In genomic region chr11:117792281-117792888, GRCm38 (mm10) we compare ENCODE assay signal across 8 mouse cellular contexts. TPM values are rescaled to one million over a fixed set of nuclear protein-coding genes. Genes with fewer than 3 reads are reported as not detected.
DNase-seq lines count a peak whose midpoint lies in the region; ATAC-seq and TF ChIP-seq lines count a peak whose summit lies in the region.

No protein-coding gene starts in this region.

- H3K36me3 ChIP-seq in heart, embryonic 13.5 days: no peaks in the 10 kb centered on the region
- no peaks in the 10 kb centered on the region for H3K36me3 ChIP-seq in kidney, adult 2 months (ENCODE audit: control insufficient read depth, insufficient read depth, low read length)
- H3K36me3 ChIP-seq in lung, embryonic 15.5 days: no peaks in the 10 kb centered on the region

- peaks cover 17% of the 10 kb centered on the region for H3K27me3 ChIP-seq in heart, embryonic 13.5 days (replicated peaks)
- H3K27me3 ChIP-seq in kidney, adult 2 months (replicated peaks; ENCODE audit: control insufficient read depth, insufficient read depth, low read length): no peaks in the 10 kb centered on the region
- H3K27me3 ChIP-seq in lung, embryonic 15.5 days: no peaks in the 10 kb centered on the region

- peaks cover 32% of the 10 kb centered on the region for H3K4me1 ChIP-seq in heart, embryonic 13.5 days
- H3K4me1 ChIP-seq in kidney, adult 2 months (ENCODE audit: control insufficient read depth, insufficient read depth, low read length): peaks cover 3% of the 10 kb centered on the region; the same call in 1 of the 2 replicates
- H3K4me1 ChIP-seq in lung, embryonic 15.5 days: peaks cover 20% of the 10 kb centered on the region

- peak overlapping the region; percentile 67 for H3K9ac ChIP-seq in heart, embryonic 13.5 days
- peak overlapping the region; percentile 24; the same call in 1 of the 2 replicates for H3K9ac ChIP-seq in lung, embryonic 15.5 days

- H3K9me3 ChIP-seq in heart, embryonic 13.5 days: no peaks in the 10 kb centered on the region
- H3K9me3 ChIP-seq in lung, embryonic 15.5 days: no peaks in the 10 kb centered on the region

- intact Hi-C loops in heart, postnatal 14 days (cut with DNase I): no loop called here

- no peak overlapping the region for H3K27ac ChIP-seq in heart, embryonic 13.5 days (replicated peaks)
- H3K27ac ChIP-seq in kidney, adult 2 months (ENCODE audit: insufficient read depth, low read depth, low read length): no peak overlapping the region
- no peak overlapping the region for H3K27ac ChIP-seq in lung, embryonic 15.5 days

- WGBS in heart, embryonic 13.5 days: 10% methylated on average over 22 of the region's 22 CpGs
- WGBS in kidney, adult 2 months: 24% methylated on average over 22 of the region's 22 CpGs
- 7% methylated on average over 22 of the region's 22 CpGs for WGBS in lung, embryonic 15.5 days

- TF ChIP-seq POLR2A in kidney, adult 2 months (IDR thresholded peaks at IDR 0.05; ENCODE audit: low read depth, low read length): no peak

- 0 out of 2 replicates have a peak, but pooled peaks have one; percentile 3 for TF ChIP-seq CTCF in kidney, adult 2 months (conservative IDR thresholded peaks at IDR 0.05; ENCODE audit: insufficient read depth, insufficient read length, low read depth, low read length)

- peak overlapping the region; percentile 70 for H3K4me2 ChIP-seq in heart, embryonic 13.5 days
- peak overlapping the region; percentile 57 for H3K4me2 ChIP-seq in lung, embryonic 15.5 days

- DNase-seq in heart, postnatal 14 days: no peak
- peak; percentile 79 for DNase-seq in embryo, embryonic 10 days (ENCODE audit: low spot score)
- DNase-seq in kidney, adult 2 months: peak; percentile 92
- DNase-seq in spleen, postnatal 14 days (ENCODE audit: low spot score in 2 of 2): peak; percentile 70 to 77
- no peak for DNase-seq in cerebellum, adult 18-20 months

- ATAC-seq in heart, embryonic 13.5 days (ENCODE audit: extremely low read depth, insufficient number of reproducible peaks, low FRiP score, low TSS enrichment): peak; percentile 89
- peak; percentile 71 for ATAC-seq in lung, embryonic 15.5 days (ENCODE audit: borderline replicate concordance, extremely low read depth, low FRiP score, low TSS enrichment)
- ATAC-seq in frontal cortex, adult (ENCODE audit: low TSS enrichment): no peak

- H3K4me3 ChIP-seq in heart, embryonic 13.5 days: peak overlapping the region; percentile 42
- peak overlapping the region; percentile 35 for H3K4me3 ChIP-seq in kidney, adult 2 months (ENCODE audit: insufficient read depth, low read depth, low read length)
- peak overlapping the region; percentile 24 for H3K4me3 ChIP-seq in lung, embryonic 15.5 days

RNA-seq across cellular contexts. Expression of gene 6030468B19Rik, which starts 5.1 kb away (rescaled TPM):
- polyA plus RNA-seq in heart, embryonic 13.5 days (2015; fragmentation: Nextera tagmentation; extraction: Ambion mirVana): 1.3 and 2.3 TPM in 2 replicates
- total RNA-seq in heart, postnatal 14 days (2021): not detected
- 0.09 TPM in 1 of 2 replicates, not detected in the other for polyA plus RNA-seq in kidney, adult 2 months (2012; rRNA removed)
- 0.32 and 0.74 TPM in 2 replicates for polyA plus RNA-seq in lung, embryonic 15.5 days (2015; fragmentation: Nextera tagmentation; extraction: Ambion mirVana)

RNA-seq across cellular contexts. Expression of gene Tmc6, which starts 10.4 kb away (rescaled TPM):
- 22.2 and 26.9 TPM in 2 replicates for polyA plus RNA-seq in heart, embryonic 13.5 days (2015; fragmentation: Nextera tagmentation; extraction: Ambion mirVana)
- 10 to 100 TPM; 27.0 to 30.2 TPM for total RNA-seq in heart, postnatal 14 days (2021)
- 41.2 and 48.4 TPM in 2 replicates for polyA plus RNA-seq in kidney, adult 2 months (2012; rRNA removed)
- polyA plus RNA-seq in lung, embryonic 15.5 days (2015; fragmentation: Nextera tagmentation; extraction: Ambion mirVana): 24.2 and 24.7 TPM in 2 replicates

RNA-seq across cellular contexts. Expression of gene Tmc8, which starts 10.5 kb away (rescaled TPM):
- 2.5 and 3.0 TPM in 2 replicates for polyA plus RNA-seq in heart, embryonic 13.5 days (2015; fragmentation: Nextera tagmentation; extraction: Ambion mirVana)
- 1 to 10 TPM; 5.0 to 7.3 TPM for total RNA-seq in heart, postnatal 14 days (2021)
- 3.3 and 5.3 TPM in 2 replicates for polyA plus RNA-seq in kidney, adult 2 months (2012; rRNA removed)
- 3.0 and 3.2 TPM in 2 replicates for polyA plus RNA-seq in lung, embryonic 15.5 days (2015; fragmentation: Nextera tagmentation; extraction: Ambion mirVana)

RNA-seq across cellular contexts. Expression of gene Gm20708, which starts 17.1 kb away (rescaled TPM):
- polyA plus RNA-seq in heart, embryonic 13.5 days (2015; fragmentation: Nextera tagmentation; extraction: Ambion mirVana): 0.78 and 1.3 TPM in 2 replicates
- 1 to 10 TPM in 1 of 2 experiments, under 1 TPM in 1; 0.98 to 2.3 TPM for total RNA-seq in heart, postnatal 14 days (2021)
- polyA plus RNA-seq in kidney, adult 2 months (2012; rRNA removed): 0.18 and 0.22 TPM in 2 replicates
- polyA plus RNA-seq in lung, embryonic 15.5 days (2015; fragmentation: Nextera tagmentation; extraction: Ambion mirVana): 0.24 TPM in 1 of 2 replicates, not detected in the other

RNA-seq across cellular contexts. Expression of gene Syngr2, which starts 17.1 kb away (rescaled TPM):
- 74.8 and 75.6 TPM in 2 replicates for polyA plus RNA-seq in heart, embryonic 13.5 days (2015; fragmentation: Nextera tagmentation; extraction: Ambion mirVana)
- total RNA-seq in heart, postnatal 14 days (2021): 100 to 1,000 TPM; 108 to 109 TPM
- polyA plus RNA-seq in kidney, adult 2 months (2012; rRNA removed): 150 and 155 TPM in 2 replicates
- 63.3 and 73.7 TPM in 2 replicates for polyA plus RNA-seq in lung, embryonic 15.5 days (2015; fragmentation: Nextera tagmentation; extraction: Ambion mirVana)

Comparison
In these comparisons a context has a peak if more than half of its experiments do, and no peak if none do; other contexts are left out.
1. DNase-seq: peak in embryo, embryonic 10 days (single experiment), kidney, adult 2 months (single experiment) and spleen, postnatal 14 days (2 of 2); none in heart, postnatal 14 days (0 of 2) and cerebellum, adult 18-20 months (0 of 2).
2. Peak in every context shown above with its lines, with median percentiles within 50 percentile points of each other: H3K4me3 ChIP-seq.